Mouse (Mus musculus) 3T3-L1 (cell line): ENCODE measurements at regions not wholly inside any gene's neighbourhood (a gene's known extent, or its start where the extent isn't known, plus 50 kb on each side); places are given as distances from the start of the nearest gene placed in this dataset.
A peak's percentile ranks its signal among the peaks of the same experiment; 100 is the strongest.

ENCODE experiments used
- DNase-seq: peaks from one replicate; pipeline ENCODE4 v3.0.0-alpha.2; 2015; ENCODE audit warnings: low read depth, low spot score

DNA sequence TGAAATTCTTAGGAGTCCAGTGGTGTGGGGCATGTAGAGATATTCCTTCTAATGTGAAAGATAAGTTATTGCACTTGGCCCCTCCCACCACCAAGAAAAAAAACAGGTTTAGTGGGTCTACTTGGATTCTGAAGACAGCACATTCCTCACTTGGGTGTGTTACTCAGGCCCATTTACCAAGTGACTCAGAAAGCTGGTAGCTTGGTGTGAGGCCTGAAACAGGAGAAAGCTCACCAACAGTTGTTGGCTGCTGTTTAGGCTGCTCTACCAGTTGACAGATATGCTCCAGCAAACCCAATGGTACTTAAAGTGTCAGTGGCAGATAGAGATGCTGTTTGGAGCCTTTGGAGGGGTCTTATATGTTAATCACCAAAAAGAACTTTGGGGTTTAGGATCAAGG, 207.8 kb upstream of the Gm11042 start:
- peak; percentile 75 for DNase-seq

- DNase-seq, result no peak
These were observed 201.8 kb upstream of the Gm11042 start for GRCm38 (mm10) chr12:74518032-74518431.

- no peak for DNase-seq
These were observed 200.3 kb upstream of the Gm11042 start for GRCm38 (mm10) chr12:74516527-74516926.

- DNase-seq, result no peak
These were observed 186.6 kb upstream of the Gm11042 start for GRCm38 (mm10) chr12:74502791-74503190.

- peak; percentile 33 for DNase-seq
These were observed 161.4 kb upstream of the Gm11042 start for GRCm38 (mm10) chr12:74477619-74478018.

DNA sequence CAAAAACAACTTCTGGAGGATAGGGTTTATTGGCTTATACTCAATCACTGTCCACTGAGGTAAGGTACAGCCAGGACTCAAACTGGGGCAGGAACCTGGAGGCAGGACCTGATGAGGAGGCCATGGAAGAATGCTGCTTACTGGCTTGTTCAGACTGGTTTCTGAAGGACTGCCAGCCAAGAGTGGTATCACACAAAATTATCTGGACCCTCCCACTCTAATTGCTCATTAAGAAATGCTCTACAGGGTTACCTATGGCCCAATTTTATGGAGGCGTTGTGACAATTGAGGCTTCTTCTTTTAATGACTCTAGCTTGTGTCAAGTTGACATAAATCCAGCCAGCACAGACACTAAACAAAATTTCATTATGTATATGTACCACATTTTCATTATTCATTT, 158.5 kb upstream of the Gm11042 start:
- no peak for DNase-seq

DNA sequence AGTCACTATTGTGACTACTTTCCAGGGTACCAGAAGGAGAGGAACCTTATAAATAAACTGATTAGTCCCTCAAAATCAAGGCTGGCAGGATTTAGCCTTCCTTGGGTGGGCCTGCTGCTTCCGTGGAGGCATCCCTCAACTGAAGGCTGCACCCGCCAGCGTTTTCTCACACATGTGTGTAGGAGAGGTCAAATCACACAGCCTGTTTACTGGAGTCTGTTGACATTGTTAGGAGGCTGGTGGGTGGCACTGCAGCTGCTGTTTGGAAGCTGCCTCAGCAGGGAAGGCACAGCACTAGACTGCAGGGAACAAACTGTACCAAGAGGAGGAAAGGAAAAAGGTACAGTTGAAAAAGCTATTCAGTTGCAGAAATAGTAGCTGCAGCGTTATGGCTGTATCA, 142.3 kb upstream of the Gm11042 start:
- DNase-seq, result no peak

DNA sequence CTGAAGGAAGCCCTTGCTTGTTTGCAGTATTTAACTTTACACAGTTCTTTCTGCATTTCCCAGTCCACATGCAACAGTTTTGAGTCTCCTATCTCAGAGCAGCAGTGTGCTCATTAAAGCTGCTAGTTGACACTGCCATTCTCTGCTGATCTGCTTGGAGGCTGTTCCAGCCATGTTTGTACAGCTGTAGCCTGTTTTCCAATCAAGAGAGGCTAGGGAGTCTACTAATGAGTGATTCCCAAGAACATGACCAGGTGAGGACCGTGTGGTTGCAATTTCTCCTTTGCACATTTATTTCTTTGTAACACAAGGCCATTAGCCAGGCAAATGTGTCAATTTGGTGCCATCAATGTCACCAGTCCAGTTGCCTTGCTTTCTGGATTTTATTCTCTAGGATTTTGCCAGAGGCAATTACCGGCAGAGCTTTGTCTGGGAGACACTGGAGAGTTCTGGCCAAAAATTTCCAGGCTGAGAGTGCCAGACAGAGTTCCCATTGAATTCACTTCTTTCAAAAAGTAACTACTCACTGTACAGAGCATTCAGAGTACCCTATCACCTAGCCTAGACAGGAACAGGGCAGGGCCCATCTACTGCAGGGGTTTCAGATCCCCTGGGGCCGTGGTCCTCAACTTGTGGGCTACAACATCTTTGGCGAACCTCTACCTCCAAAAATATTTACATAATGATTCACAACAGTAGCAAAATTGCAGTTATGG, 136.3 kb upstream of the Gm11042 start:
- DNase-seq, result no peak

GRCm38 (mm10) chr12:74448248-74448647, 132.1 kb upstream of the Gm11042 start:
- no peak for DNase-seq

DNA sequence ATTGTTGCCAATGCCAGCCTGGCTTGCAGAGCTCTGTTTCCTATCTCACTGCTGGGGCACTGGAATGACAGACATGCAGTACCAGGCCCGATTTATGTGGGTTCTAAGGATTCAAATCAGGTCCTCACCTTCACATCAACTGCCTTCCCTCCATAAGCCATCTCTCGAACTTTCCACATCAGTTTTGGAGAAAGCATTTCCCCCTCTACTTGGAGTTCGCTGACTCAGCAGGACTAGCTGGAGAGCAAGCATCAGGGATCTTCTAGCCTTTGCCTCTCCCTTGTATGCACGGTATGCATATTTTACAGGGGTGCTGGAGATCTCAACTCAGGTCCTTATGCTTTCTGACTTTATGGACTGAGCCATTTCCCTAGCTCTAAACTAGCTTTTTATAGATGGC, 118.7 kb upstream of the Gm11042 start:
- no peak for DNase-seq

- DNase-seq, result no peak
These were observed 98.5 kb upstream of the Gm11042 start for GRCm38 (mm10) chr12:74414738-74415137.

- DNase-seq, result no peak
These were observed 94.3 kb upstream of the Gm11042 start for GRCm38 (mm10) chr12:74410511-74410910.

- DNase-seq, result peak; percentile 18
These were observed 91.4 kb upstream of the Gm11042 start for GRCm38 (mm10) chr12:74407591-74408095.

GRCm38 (mm10) chr12:74389811-74390210, 73.6 kb upstream of the Gm11042 start:
- DNase-seq, result no peak
